Mouse (Mus musculus) frontal cortex, postnatal 25 days (tissue): ENCODE data around the gene Zfp948.

Experiments used
- DNase-seq, 2 experiments: peaks; one replicate each; pipeline ENCODE4 v3.0.0; 2022; ENCODE audit warnings: low spot score in 2 of 2

Zfp948 gene

GRCm38 (mm10) chr17:21566728-21567349, at the start of gene Zfp948:
Gene Zfp948, plus strand, starts transcription at chr17:21567008.
- peak; percentile 41 to 64 for DNase-seq

- DNase-seq, result no peak
Observed at GRCm38 (mm10) chr17:21517130-21517671, 49.6 kb upstream of the Zfp948 start.

DNA sequence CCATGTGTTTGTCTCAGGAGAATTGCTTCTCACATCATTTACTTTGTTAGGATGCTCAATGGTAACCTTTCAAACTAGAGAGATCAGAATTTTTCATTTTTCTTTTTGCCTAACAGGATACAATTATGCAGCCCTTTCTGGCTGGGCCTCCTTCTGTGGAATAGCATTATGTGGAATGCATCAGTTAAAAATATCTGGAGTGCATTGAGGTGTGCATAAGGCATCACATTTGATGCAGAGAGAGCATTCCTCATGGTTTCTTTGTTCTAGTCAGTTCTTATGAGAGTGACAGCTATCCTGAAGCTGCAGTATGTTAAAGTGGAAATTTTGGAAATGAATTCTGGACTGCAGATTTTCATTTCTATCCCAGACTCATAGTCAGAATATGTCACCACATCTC, 40.5 kb upstream of the Zfp948 start:
- no peak for DNase-seq

- DNase-seq, result no peak
Observed at GRCm38 (mm10) chr17:21530645-21531330, 36.0 kb upstream of the Zfp948 start.

DNA sequence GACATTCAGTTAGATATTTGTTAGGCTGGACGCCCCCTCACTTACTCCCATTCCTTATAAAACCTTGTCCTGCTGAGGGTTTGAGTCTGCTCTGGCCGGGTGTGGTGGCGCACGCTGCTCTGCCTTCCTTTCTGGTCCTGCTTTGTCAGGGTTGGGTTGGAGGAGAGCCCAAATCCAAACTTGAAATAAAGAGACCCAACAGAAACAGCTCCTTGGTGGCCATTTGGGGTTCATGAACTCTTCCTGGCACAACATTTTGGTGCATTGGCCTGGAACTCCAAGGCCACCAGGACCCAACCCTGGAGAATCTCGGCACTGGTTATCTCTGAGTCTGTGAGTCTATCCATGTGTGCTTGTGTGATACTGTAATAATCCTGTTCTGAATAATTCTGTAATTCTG, 35.2 kb upstream of the Zfp948 start:
- DNase-seq, result no peak

DNA sequence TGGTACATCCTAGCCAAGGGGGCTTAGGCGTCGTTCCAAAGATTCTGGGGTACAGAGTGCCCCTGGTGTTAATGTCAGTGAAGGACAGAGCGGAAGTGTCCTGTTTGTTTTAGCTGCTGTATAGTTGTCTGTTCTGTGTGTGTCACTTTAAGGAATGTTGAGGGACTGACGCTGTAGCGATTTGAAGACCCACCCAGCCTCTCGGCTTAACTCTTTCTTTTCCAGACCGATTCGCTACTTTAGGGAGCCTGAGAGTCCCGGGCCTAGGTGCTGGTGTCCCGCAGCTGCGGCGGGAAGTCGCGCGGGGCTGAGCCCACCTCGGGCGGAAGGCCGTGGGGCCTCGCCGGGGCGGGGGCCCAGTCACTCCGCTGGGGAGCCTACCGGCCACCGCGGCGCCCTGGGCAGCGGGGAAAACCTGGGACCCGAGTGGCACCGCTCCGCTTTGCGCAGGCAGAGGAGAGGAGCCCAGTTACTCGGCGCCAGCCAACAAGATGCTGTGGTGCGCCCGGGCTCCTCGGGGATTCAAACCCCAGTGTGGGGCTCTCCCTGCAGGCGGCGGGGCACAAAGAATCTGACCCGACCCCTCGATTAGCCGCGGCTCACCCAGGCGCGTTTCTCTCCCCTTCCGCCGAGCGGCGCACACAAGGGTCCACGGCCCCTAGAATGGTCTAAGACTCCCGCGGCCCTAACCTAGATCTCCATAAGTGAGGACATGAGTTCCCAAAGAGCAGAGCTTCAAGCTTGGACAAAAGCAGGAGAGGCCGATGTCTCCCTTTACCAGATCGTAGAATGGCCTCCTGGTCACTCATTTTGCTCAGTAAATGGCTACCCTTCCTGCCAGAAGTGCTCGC, 34.5 kb upstream of the Zfp948 start:
- peak; percentile 60 to 61 for DNase-seq

DNA sequence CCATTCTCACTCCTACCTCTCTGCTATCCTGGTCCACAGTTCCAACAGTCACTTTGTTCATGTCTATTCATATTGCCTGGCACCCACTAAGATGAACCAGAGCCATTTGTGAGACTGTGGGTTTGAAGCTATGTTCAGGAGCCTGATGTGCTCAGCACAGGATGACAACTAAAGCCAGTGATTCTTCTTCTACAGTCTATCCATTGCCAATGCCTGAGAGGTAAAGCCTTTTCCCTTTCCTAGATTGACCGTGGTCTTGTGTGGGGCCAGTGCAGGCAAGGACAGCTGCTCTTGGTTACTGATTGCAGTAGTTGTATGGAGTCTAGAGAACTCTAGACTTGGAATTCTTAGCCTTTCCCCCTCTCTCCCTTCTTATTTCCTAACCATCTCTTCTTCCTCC, 32.8 kb upstream of the Zfp948 start:
- DNase-seq, result no peak

DNA sequence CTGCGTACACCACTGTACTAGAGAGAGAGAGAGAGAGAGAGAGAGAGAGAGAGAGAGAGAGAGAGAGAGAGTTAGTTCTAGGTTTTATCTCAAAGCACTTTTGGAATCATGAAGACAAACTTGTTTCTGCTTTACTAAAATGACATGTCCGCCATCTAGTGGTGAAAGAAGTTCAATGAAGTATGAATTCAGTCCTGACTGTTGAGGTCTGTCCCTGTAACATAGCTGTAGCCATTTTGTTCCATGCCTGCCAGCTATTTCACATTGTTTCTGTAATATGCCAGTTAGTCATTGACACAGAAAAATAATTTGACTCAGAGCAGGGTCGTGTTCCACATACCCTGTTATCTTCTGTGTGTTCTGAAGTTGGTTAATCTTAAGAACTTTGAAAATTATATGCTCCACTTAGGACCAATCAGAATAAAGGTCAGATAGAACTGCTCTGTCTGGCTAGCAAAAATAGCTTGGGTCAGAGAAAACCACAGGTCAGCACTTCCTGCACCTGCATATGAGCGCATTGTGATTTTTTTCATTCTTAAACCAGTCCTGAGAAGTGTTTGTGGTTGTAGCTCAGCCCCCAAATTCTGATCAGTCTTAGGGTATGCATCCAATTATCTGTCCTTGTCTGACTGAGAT, 32.2 kb upstream of the Zfp948 start:
- no peak for DNase-seq

- DNase-seq, result peak in 1 of 2 experiments; percentile 27
Observed at GRCm38 (mm10) chr17:21535096-21536001, 31.5 kb upstream of the Zfp948 start, which contains the start of gene Zfp52. Gene Zfp52, plus strand, starts transcription at chr17:21535539.

DNA sequence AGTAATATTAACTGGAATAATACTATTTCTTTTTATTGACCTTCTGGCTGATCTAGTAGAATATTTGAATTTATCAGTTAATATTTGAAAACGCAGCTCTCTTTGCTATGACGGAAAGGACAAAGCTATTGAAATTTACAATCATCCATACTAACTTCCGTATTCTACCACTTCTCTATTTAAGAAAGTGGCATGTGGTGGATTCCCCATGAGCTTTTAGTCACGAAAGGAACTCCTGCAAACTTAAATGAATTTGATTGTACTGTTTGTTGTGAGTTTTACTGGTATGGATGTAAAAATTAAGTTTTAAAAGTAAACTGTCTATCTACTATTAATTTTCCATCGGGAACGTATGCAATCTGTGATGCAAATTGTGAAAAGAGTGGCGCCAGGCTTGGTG, 30.7 kb upstream of the Zfp948 start:
- DNase-seq, result no peak

DNA sequence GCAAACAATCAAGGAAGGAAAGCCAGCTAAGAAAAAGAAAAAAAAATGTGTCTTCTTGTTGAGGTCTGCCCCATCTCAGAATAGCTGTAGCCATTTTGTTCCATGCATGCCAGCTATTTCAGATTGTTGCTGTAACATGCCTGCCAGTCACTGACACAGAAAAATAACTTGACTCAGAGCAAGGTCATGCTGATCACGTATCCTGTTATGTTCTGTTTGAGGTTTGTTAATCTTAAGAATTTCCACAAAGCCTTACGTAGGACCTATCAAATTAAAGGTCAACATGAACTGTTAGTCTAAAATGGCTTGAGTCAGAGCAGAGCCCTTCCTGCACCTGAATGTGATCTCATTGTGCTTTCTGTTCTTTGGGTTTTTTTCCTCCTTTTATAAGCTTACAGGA, 30.1 kb upstream of the Zfp948 start:
- DNase-seq, result no peak

DNA sequence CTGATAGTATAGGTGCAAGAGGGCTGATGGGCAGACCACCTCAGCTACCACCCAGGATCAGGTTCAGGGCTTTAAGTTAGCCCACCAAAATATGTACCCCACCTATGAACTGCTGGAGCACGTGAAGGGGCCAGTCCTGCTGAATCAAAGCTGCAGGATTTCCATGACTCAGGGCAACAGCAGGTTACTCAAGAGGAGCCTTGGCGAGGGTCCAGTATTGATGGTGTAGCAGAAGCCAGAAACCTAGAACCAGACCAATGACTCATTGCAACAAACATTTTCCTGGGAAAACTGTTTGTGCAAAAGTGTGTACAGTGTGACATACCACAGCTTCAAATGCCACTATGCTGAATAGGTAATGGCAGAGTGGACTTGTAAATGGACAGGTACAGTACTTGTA, 9.0 kb upstream of the Zfp948 start:
- DNase-seq, result no peak

- DNase-seq, result peak in 1 of 2 experiments; percentile 11
Observed at GRCm38 (mm10) chr17:21566220-21566619, 588 bp upstream of the Zfp948 start.

GRCm38 (mm10) chr17:21567696-21568095, 888 bp downstream of the Zfp948 start:
- DNase-seq, result no peak

DNA sequence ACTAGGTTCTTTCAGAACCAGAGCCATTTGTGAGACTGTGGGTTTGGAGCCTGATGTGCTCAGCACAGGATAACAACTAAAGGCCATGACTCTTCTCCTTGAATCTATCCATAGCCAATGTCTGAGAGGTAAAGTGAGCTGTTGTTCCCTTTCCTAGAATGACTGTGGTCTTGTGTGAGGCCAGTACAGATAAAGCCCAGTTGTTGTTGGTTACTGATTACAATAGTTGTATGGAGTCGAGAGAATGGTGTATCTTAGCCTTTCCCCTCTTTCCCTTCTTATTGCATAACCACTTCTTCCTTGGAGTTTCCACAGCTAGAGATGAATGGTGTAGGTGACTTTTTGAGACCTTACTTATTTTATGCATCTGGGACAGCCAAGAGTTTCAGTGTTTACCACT, 12.3 kb downstream of the Zfp948 start:
- DNase-seq, result no peak

DNA sequence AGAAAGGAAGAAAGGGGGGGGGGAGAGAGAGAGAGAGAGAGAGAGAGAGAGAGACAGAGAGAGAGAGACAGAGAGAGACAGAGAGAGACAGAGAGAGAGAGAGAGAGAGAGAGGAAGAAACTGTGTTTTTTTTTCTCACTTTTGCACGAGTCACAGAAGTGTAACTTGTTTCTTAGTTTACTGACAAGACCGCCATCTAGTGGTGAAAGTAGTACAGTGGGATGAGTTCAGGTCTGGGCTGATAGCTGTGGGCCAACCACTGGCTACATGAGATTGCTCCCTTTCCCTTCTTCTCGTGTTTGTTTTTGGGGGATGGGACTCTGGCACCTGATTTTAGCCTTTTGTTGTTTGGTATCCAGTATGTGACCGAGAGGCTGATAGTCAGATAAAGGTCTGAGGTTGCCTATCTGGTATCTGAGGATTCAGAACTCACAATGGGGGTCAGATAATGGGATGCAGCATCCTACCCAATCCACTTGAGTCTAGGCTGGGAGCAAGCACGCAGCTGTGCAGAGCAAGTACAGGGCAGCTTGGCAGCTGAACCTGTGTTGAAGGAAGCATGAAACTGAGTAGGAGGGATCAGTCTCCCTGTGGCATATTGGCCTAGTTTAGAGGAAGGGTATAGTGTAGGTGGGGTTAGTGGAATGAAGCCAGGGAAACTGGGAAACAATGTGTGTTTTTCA, 12.8 kb downstream of the Zfp948 start:
- no peak for DNase-seq

- no peak for DNase-seq
Observed at GRCm38 (mm10) chr17:21585521-21585920, 18.7 kb downstream of the Zfp948 start.

DNA sequence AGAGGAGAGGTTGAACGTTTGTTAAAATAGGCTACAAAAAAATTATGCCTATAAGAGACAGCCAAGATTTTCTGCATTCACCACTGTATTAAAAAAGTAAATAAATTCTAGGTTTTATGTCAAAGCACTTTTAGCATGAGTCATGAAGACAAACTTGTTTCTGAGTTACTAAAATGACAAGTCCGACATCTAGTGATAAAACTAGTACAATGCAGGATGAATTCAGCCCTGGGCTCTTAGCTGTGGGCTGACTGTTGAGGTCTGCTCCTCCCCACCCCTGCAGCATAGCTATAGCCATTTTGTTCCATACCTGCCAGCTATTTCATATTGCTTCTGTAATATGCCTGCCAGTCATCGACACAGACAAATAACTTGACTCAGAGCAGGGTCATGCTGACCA, 49.5 kb downstream of the Zfp948 start:
- DNase-seq, result no peak

DNA sequence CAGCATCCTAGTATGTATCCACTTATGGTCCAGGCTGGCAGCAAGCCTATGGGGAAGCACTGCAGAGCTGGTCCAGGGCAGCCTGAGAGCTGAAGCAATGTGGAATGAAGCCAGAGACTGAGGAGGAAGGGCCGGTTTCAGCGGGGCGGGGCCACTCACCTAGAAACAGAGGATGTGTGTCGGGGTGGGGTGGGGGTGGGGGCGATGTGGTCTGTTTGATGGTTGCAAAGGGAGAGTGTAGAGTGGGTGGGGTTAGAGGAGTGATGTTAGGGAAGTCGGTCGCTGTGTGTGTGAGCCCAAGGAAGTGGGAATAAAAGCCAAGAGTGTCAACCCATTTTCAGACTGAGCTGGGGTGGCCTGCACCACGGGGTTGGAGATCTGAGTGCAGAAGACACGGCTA, 50.5 kb downstream of the Zfp948 start:
- DNase-seq, result no peak

DNA sequence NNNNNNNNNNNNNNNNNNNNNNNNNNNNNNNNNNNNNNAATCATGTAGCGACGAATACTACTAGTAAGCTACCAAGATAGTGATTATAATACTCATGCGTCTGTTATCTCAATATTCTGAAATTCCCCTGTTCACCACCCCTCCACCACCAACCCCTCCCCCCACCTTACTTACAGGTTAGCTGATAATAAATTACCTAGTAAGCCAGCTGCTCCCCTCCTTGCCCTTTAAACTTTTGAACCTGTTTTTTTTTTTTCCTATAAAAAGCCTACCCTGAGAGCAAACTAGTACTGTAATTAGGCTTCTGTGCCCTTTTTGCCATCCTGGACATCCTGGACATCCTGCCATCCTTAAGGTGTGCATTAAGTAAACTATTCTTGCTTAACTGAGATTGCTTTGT, 56.8 kb downstream of the Zfp948 start:
- DNase-seq, result no peak
